Mouse (Mus musculus) heart, postnatal 0 days (tissue): ENCODE measurements around the gene Prkag3.

Experiments used
- CTCF ChIP-seq: IDR thresholded peaks from 2 replicates; pipeline ENCODE4 v1.5.1; 2016; ENCODE audit warnings: antibody characterized with exemption, control low read depth, low read depth
- EP300 ChIP-seq: IDR thresholded peaks from 2 replicates; pipeline ENCODE4 v1.6.1; 2016; ENCODE audit warnings: antibody characterized with exemption, low read depth

DNA sequence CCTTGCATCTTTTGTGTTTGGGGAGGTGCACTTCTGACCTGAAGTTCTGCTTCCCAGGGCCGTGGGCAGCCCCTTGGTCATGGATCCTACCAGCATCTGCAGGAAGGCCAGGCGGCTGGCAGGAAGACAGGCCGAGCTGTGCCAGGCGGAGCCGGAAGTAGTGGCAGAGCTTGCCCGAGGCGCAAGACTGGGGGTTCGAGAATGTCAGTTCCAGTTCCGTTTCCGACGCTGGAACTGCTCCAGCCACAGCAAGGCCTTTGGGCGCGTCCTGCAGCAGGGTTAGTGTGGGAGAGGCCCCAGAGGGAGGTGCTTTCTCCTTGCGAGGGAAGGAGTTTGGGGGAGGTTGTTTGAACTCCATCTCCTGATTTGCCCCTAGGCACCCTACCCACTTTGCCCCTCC lies 33.0 kb upstream of the Prkag3 start:
- no peak for TF ChIP-seq EP300
- TF ChIP-seq CTCF: no peak
